Mouse (Mus musculus) myocyte (in vitro differentiated cells): ENCODE results near the gene Grik1. TPM values are rescaled to one million over a fixed set of nuclear protein-coding genes. Genes with fewer than 3 reads are reported as not detected.

Experiments used
- H3K27me3 ChIP-seq: one replicate; pipeline ENCODE4 v1.6.1; 2011; ENCODE audit not compliant: control insufficient read depth, insufficient read depth, insufficient read length
- H3K36me3 ChIP-seq: one replicate; pipeline ENCODE4 v1.6.1; 2011; ENCODE audit not compliant: control insufficient read depth, insufficient read depth
- H3K4me2 ChIP-seq: one replicate; pipeline ENCODE4 v1.6.1; 2011; ENCODE audit warnings: low read depth, control low read depth
- H3K4me3 ChIP-seq: one replicate; pipeline ENCODE4 v1.5.1; 2011; ENCODE audit warnings: mild to moderate bottlenecking, control low read depth, moderate library complexity
- H3K79me2 ChIP-seq: one replicate; pipeline ENCODE4 v1.6.1; 2011; ENCODE audit not compliant: control insufficient read depth, insufficient read depth
- H3ac ChIP-seq: one replicate; pipeline ENCODE4 v1.6.1; 2011; ENCODE audit not compliant: control insufficient read depth, insufficient read length
- CEBPB ChIP-seq: IDR thresholded peaks from 2 replicates; pipeline ENCODE4 v1.6.1; 2011; ENCODE audit warnings: mild to moderate bottlenecking, moderate library complexity; ENCODE audit not compliant: poor library complexity, insufficient read depth, severe bottlenecking
- E2F4 ChIP-seq: IDR thresholded peaks from one replicate; pipeline ENCODE4 v1.6.1; 2011; ENCODE audit warnings: mild to moderate bottlenecking, control low read depth, moderate library complexity; ENCODE audit not compliant: insufficient read depth
- MAX ChIP-seq: IDR thresholded peaks from one replicate; pipeline ENCODE4 v1.6.1; 2011; ENCODE audit warnings: low read depth, mild to moderate bottlenecking, control low read depth
- MYOD1 ChIP-seq, 3 experiments: IDR thresholded peaks; one replicate each; pipeline ENCODE4 v1.6.1; 2011; ENCODE audit warnings: control low read depth in 2 of 3, low read depth in 2 of 3, mild to moderate bottlenecking in 2 of 3, moderate library complexity in 1 of 3; ENCODE audit not compliant: insufficient read length in 2 of 3, control insufficient read depth in 1 of 3
- MYOG ChIP-seq, 3 experiments: IDR thresholded peaks; one replicate each; pipeline ENCODE4 v1.6.1; 2011; ENCODE audit warnings: control low read depth in 2 of 3, low read depth in 2 of 3, mild to moderate bottlenecking in 2 of 3; ENCODE audit not compliant: insufficient read length in 2 of 3, control insufficient read depth in 1 of 3, insufficient read depth in 1 of 3
- POLR2A ChIP-seq: IDR thresholded peaks from one replicate; pipeline ENCODE4 v1.6.1; 2011; ENCODE audit warnings: low read depth, mild to moderate bottlenecking, control low read depth, moderate library complexity; ENCODE audit not compliant: insufficient read length
- POLR2AphosphoS2 ChIP-seq: IDR thresholded peaks from one replicate; pipeline ENCODE4 v1.6.1; 2011; ENCODE audit warnings: low read depth, control low read depth; ENCODE audit not compliant: insufficient read length
- REST ChIP-seq: IDR thresholded peaks from one replicate; pipeline ENCODE4 v1.6.1; 2011; ENCODE audit warnings: mild to moderate bottlenecking, control low read depth, moderate library complexity; ENCODE audit not compliant: insufficient read depth, insufficient read length
- SRF ChIP-seq: IDR thresholded peaks from one replicate; pipeline ENCODE4 v1.6.1; 2011; ENCODE audit warnings: low read depth; ENCODE audit not compliant: control insufficient read depth, insufficient read length
- TCF12 ChIP-seq: IDR thresholded peaks from one replicate; pipeline ENCODE4 v1.6.1; 2011; ENCODE audit warnings: mild to moderate bottlenecking, control low read depth; ENCODE audit not compliant: poor library complexity, insufficient read depth, severe bottlenecking
- TCF3 ChIP-seq: IDR thresholded peaks from one replicate; pipeline ENCODE4 v1.6.1; 2011; ENCODE audit warnings: low read depth, control low read depth; ENCODE audit not compliant: insufficient read length
- USF1 ChIP-seq: IDR thresholded peaks from one replicate; pipeline ENCODE4 v1.6.1; 2011; ENCODE audit warnings: low read depth, mild to moderate bottlenecking, control low read depth, moderate library complexity
- polyA plus RNA-seq: library from polyadenylated mRNA; unstranded; fragments of >200 nt; fragmentation: generic; extraction: Trizol; gene quantifications from one replicate; pipeline ENCODE4 v1.2.1, GENCODE M21; 2012; ENCODE audit warnings: missing spikeins

Grik1 gene
- polyA plus RNA-seq, 1 experiment, result not detected

- no peak overlapping the region for H3K4me2 ChIP-seq
- H3K27me3 ChIP-seq, result no peaks in the 10 kb centered on the region
- no peak overlapping the region for H3K4me3 ChIP-seq
- no peaks in the 10 kb centered on the region for H3K36me3 ChIP-seq
- no peak overlapping the region for H3ac ChIP-seq
- H3K79me2 ChIP-seq, result no peaks in the 10 kb centered on the region
- TF ChIP-seq POLR2A, result no peak
- no peak for TF ChIP-seq CEBPB
- TF ChIP-seq USF1, result no peak
- TF ChIP-seq TCF12, result no peak
- no peak for TF ChIP-seq MYOD1 (IDR thresholded peaks at IDR 0.05; ENCODE audit: control insufficient read depth in 1 of 3, insufficient read length in 2 of 3, low read depth in 2 of 3)
- no peak for TF ChIP-seq POLR2AphosphoS2
- TF ChIP-seq REST, result no peak
- TF ChIP-seq TCF3, result no peak
- TF ChIP-seq MYOG (IDR thresholded peaks at IDR 0.05; ENCODE audit: control insufficient read depth in 1 of 3, insufficient read depth in 1 of 3, insufficient read length in 2 of 3, low read depth in 2 of 3), result no peak
- TF ChIP-seq SRF, result no peak
- no peak for TF ChIP-seq E2F4
- TF ChIP-seq MAX, result no peak
Observed at GRCm38 (mm10) chr16:88244658-88245057, 45.4 kb downstream of the Grik1 start.

- Histone ChIP-seq H3K27me3 (no peaks in the 10 kb centered on the region), H3K4me2 (no peak overlapping the region), H3K4me3 (no peak overlapping the region), H3K36me3 (no peaks in the 10 kb centered on the region), H3ac (no peak overlapping the region), H3K79me2 (no peaks in the 10 kb centered on the region)
- TF ChIP-seq USF1, result no peak
- TF ChIP-seq MAX, result no peak
- no peak for TF ChIP-seq MYOD1 (IDR thresholded peaks at IDR 0.05; ENCODE audit: control insufficient read depth in 1 of 3, insufficient read length in 2 of 3, low read depth in 2 of 3)
- TF ChIP-seq POLR2AphosphoS2, result no peak
- no peak for TF ChIP-seq MYOG (IDR thresholded peaks at IDR 0.05; ENCODE audit: control insufficient read depth in 1 of 3, insufficient read depth in 1 of 3, insufficient read length in 2 of 3, low read depth in 2 of 3)
- no peak for TF ChIP-seq E2F4
- TF ChIP-seq TCF3, result no peak
- TF ChIP-seq CEBPB, result no peak
- TF ChIP-seq SRF, result no peak
- no peak for TF ChIP-seq TCF12
- no peak for TF ChIP-seq POLR2A
- no peak for TF ChIP-seq REST
Observed at GRCm38 (mm10) chr16:88225616-88226015, 64.4 kb downstream of the Grik1 start.

- Histone ChIP-seq H3K27me3 (no peaks in the 10 kb centered on the region), H3ac (no peak overlapping the region), H3K4me3 (no peak overlapping the region), H3K79me2 (no peaks in the 10 kb centered on the region), H3K4me2 (no peak overlapping the region), H3K36me3 (no peaks in the 10 kb centered on the region)
- TF ChIP-seq SRF (no peak), MYOD1 (IDR thresholded peaks at IDR 0.05; ENCODE audit: control insufficient read depth in 1 of 3, insufficient read length in 2 of 3, low read depth in 2 of 3) (no peak), REST (no peak), USF1 (no peak), MAX (no peak), TCF12 (no peak), TCF3 (no peak), POLR2AphosphoS2 (no peak), E2F4 (no peak), MYOG (IDR thresholded peaks at IDR 0.05; ENCODE audit: control insufficient read depth in 1 of 3, insufficient read depth in 1 of 3, insufficient read length in 2 of 3, low read depth in 2 of 3) (no peak), CEBPB (no peak), POLR2A (no peak)
Observed at GRCm38 (mm10) chr16:88221932-88222331, 68.1 kb downstream of the Grik1 start.

GRCm38 (mm10) chr16:88212531-88212930, 77.5 kb downstream of the Grik1 start:
- H3K4me2 ChIP-seq, result no peak overlapping the region
- H3ac ChIP-seq, result no peak overlapping the region
- H3K27me3 ChIP-seq, result no peaks in the 10 kb centered on the region
- no peak overlapping the region for H3K4me3 ChIP-seq
- H3K36me3 ChIP-seq, result no peaks in the 10 kb centered on the region
- no peaks in the 10 kb centered on the region for H3K79me2 ChIP-seq
- TF ChIP-seq CEBPB (no peak), POLR2AphosphoS2 (no peak), MYOD1 (IDR thresholded peaks at IDR 0.05; ENCODE audit: control insufficient read depth in 1 of 3, insufficient read length in 2 of 3, low read depth in 2 of 3) (no peak), USF1 (no peak), MAX (no peak), REST (no peak), E2F4 (no peak), TCF3 (no peak), TCF12 (no peak), MYOG (IDR thresholded peaks at IDR 0.05; ENCODE audit: control insufficient read depth in 1 of 3, insufficient read depth in 1 of 3, insufficient read length in 2 of 3, low read depth in 2 of 3) (no peak), POLR2A (no peak), SRF (no peak)
